Comparison of ENCODE assay signal across 8 mouse cellular contexts in the genomic region with DNA sequence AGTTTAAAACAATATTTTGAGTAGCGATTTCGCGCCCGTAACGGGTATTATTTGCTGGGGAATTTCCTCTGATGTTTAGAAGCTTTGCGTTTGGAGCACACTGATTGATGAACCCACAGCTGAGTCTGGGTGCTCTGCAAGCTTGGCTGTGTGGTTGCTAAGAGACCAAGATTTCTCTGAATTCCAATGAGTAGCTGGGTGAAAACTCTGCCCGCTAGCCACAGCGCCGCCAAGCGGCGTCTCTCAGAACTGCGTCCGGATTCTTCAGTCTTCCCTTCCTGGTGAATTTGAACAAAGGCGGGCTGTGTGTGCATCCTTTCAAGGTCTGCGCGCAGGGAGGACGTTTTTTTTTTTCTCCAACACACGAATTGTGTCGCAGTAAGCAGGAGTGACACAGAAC. TPM values are rescaled to one million over a fixed set of nuclear protein-coding genes. Genes with fewer than 3 reads are reported as not detected.
A peak's percentile ranks its signal among the peaks of the same experiment; 100 is the strongest.
DNase-seq lines count a peak whose midpoint lies in the region; ATAC-seq lines count a peak whose summit lies in the region.

No protein-coding gene starts in this region.

- peak overlapping the region; percentile 48 for H3K4me2 ChIP-seq in forebrain, embryonic 15.5 days (replicated peaks)
- H3K4me2 ChIP-seq in liver, embryonic 16.5 days (ENCODE audit: low read depth, low read length): peak overlapping the region; percentile 38; the same call in 1 of the 2 replicates
- peak overlapping the region; percentile 58 for H3K4me2 ChIP-seq in neural tube, embryonic 13.5 days

- H3K27ac ChIP-seq in forebrain, embryonic 15.5 days (replicated peaks): peak overlapping the region; percentile 77
- H3K27ac ChIP-seq in liver, embryonic 16.5 days (ENCODE audit: low read length): no peak overlapping the region
- H3K27ac ChIP-seq in neural tube, embryonic 13.5 days (replicated peaks): peak overlapping the region; percentile 81

- H3K9ac ChIP-seq in forebrain, embryonic 15.5 days (replicated peaks): peak overlapping the region; percentile 38
- no peak overlapping the region for H3K9ac ChIP-seq in liver, embryonic 16.5 days (ENCODE audit: low read depth, low read length)
- H3K9ac ChIP-seq in neural tube, embryonic 13.5 days: peak overlapping the region; percentile 55

- peaks cover 17% of the 10 kb centered on the region for H3K4me1 ChIP-seq in forebrain, embryonic 15.5 days
- H3K4me1 ChIP-seq in liver, embryonic 16.5 days (ENCODE audit: control insufficient read depth, low read depth, low read length): peaks cover 13% of the 10 kb centered on the region; the same call in 1 of the 2 replicates
- peaks cover 17% of the 10 kb centered on the region for H3K4me1 ChIP-seq in neural tube, embryonic 13.5 days (replicated peaks)

- H3K36me3 ChIP-seq in forebrain, embryonic 15.5 days: peaks cover 26% of the 10 kb centered on the region
- H3K36me3 ChIP-seq in liver, embryonic 16.5 days (ENCODE audit: control insufficient read depth, insufficient read depth): no peaks in the 10 kb centered on the region; the same call in 1 of the 2 replicates
- H3K36me3 ChIP-seq in neural tube, embryonic 13.5 days: peaks cover 28% of the 10 kb centered on the region

- peak; percentile 94 for ATAC-seq in forebrain, embryonic 15.5 days (replicated peaks)
- no peak; the same call in 1 of the 2 replicates for ATAC-seq in liver, embryonic 16.5 days (ENCODE audit: low read depth)
- peak; percentile 91 for ATAC-seq in neural tube, embryonic 13.5 days (ENCODE audit: low read depth)

- no peaks in the 10 kb centered on the region for H3K9me3 ChIP-seq in forebrain, embryonic 15.5 days
- H3K9me3 ChIP-seq in liver, embryonic 16.5 days (replicated peaks; ENCODE audit: control insufficient read depth, low read length): no peaks in the 10 kb centered on the region
- no peaks in the 10 kb centered on the region for H3K9me3 ChIP-seq in neural tube, embryonic 13.5 days

- under 1% methylated on average over 19 of the region's 19 CpGs for WGBS in forebrain, embryonic 15.5 days
- 5% methylated on average over 19 of the region's 19 CpGs for WGBS in large intestine, adult 2 months
- WGBS in liver, embryonic 16.5 days (ENCODE audit: insufficient replicate concordance): 5% methylated on average over 19 of the region's 19 CpGs
- 1% methylated on average over 19 of the region's 19 CpGs for WGBS in neural tube, embryonic 13.5 days

- peak overlapping the region; percentile 34 for H3K4me3 ChIP-seq in forebrain, embryonic 15.5 days
- no peak overlapping the region for H3K4me3 ChIP-seq in liver, embryonic 16.5 days (ENCODE audit: low read depth, low read length)
- peak overlapping the region; percentile 27 for H3K4me3 ChIP-seq in neural tube, embryonic 13.5 days

- no peaks in the 10 kb centered on the region for H3K27me3 ChIP-seq in forebrain, embryonic 15.5 days
- no peaks in the 10 kb centered on the region for H3K27me3 ChIP-seq in liver, embryonic 16.5 days (ENCODE audit: control insufficient read depth, insufficient read depth, low read depth, low read length)
- no peaks in the 10 kb centered on the region for H3K27me3 ChIP-seq in neural tube, embryonic 13.5 days

- DNase-seq in ES-CJ7 (ENCODE audit: low read depth, low spot score): peak; percentile 91
- peak; percentile 90 for DNase-seq in cerebellum, adult 11 months
- DNase-seq in heart, postnatal 14 days: peak; percentile 93 to 98
- peak; percentile 44 for DNase-seq in large intestine, adult 2 months (ENCODE audit: low read depth, low spot score)
- DNase-seq in telencephalon, adult 2 months (ENCODE audit: low read depth, low spot score): peak; percentile 92

- intact Hi-C loops in heart, postnatal 14 days (cut with DNase I): loop anchor here (1.0 to 10.0 kb wide), 4 partner anchors 32 to 438 kb away; partner anchors contain the start of gene Crebl2

RNA-seq across cellular contexts. Expression of gene Crebl2, which starts 33.2 kb away (rescaled TPM):
- 3.8 and 3.9 TPM in 2 replicates for polyA plus RNA-seq in forebrain, embryonic 15.5 days (2015; fragmentation: Nextera tagmentation; extraction: Ambion mirVana)
- total RNA-seq in heart, postnatal 14 days (2021): 1 to 10 TPM; 6.5 to 8.6 TPM
- polyA plus RNA-seq in large intestine, adult 2 months (2012; rRNA removed): 5.1 and 8.1 TPM in 2 replicates
- polyA plus RNA-seq in liver, embryonic 16.5 days (2015; fragmentation: Nextera tagmentation; extraction: Ambion mirVana): 3.1 and 3.3 TPM in 2 replicates
- polyA plus RNA-seq in neural tube, embryonic 13.5 days (2015; fragmentation: Nextera tagmentation; extraction: Ambion mirVana): 3.5 and 4.1 TPM in 2 replicates

RNA-seq across cellular contexts. Expression of gene Gpr19, which starts 35.2 kb away (rescaled TPM):
- polyA plus RNA-seq in forebrain, embryonic 15.5 days (2015; fragmentation: Nextera tagmentation; extraction: Ambion mirVana): 47.7 and 48.1 TPM in 2 replicates
- total RNA-seq in heart, postnatal 14 days (2021): 1 to 10 TPM; 4.4 to 4.7 TPM
- 5.9 and 6.1 TPM in 2 replicates for polyA plus RNA-seq in large intestine, adult 2 months (2012; rRNA removed)
- 5.7 and 6.4 TPM in 2 replicates for polyA plus RNA-seq in liver, embryonic 16.5 days (2015; fragmentation: Nextera tagmentation; extraction: Ambion mirVana)
- 37.1 and 39.1 TPM in 2 replicates for polyA plus RNA-seq in neural tube, embryonic 13.5 days (2015; fragmentation: Nextera tagmentation; extraction: Ambion mirVana)

RNA-seq across cellular contexts. Expression of gene Cdkn1b, which starts 57.1 kb away (rescaled TPM):
- polyA plus RNA-seq in forebrain, embryonic 15.5 days (2015; fragmentation: Nextera tagmentation; extraction: Ambion mirVana): 52.4 and 55.1 TPM in 2 replicates
- 10 to 100 TPM; 47.5 to 49.0 TPM for total RNA-seq in heart, postnatal 14 days (2021)
- 10.5 and 15.7 TPM in 2 replicates for polyA plus RNA-seq in large intestine, adult 2 months (2012; rRNA removed)
- polyA plus RNA-seq in liver, embryonic 16.5 days (2015; fragmentation: Nextera tagmentation; extraction: Ambion mirVana): 11.7 and 17.4 TPM in 2 replicates
- polyA plus RNA-seq in neural tube, embryonic 13.5 days (2015; fragmentation: Nextera tagmentation; extraction: Ambion mirVana): 21.7 and 24.1 TPM in 2 replicates

Comparison
In these comparisons a context has a peak if more than half of its experiments do, and no peak if none do; other contexts are left out.
1. DNase-seq: peak in every context shown above with its lines; median percentile 96 in heart, postnatal 14 days; 92 in telencephalon, adult 2 months; 91 in ES-CJ7; 90 in cerebellum, adult 11 months; 44 in large intestine, adult 2 months.